In the genomic region with DNA sequence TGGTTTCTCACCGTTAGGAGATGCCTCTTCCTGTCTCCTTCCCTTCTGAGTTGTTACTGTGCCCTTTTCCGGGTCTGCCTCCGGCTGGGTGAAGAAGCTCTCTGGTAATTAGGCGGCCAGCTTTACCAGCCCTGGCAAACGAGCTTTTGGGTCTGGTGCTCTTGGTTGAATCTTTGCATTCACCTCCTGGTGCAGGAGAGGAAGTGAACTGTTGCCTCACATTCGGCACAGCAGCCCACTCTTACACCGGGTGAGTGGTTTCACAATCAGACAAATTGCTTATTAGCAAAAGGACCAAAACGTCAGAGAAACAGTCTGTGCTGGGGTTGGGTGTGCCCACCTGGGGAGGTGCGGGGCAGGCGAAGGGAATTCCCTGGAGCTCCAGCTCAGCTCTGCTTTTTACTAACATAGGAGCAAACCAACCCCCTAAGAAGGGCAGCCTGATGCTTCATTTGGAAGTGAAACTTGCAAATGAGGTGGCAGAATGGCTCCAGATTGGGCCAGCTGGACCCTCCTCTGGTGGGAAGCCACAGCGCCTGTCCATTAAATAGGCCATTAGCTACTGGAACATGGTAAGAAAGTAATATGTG, we compare ENCODE assay signal across 14 mouse cellular contexts. TPM values are rescaled to one million over a fixed set of nuclear protein-coding genes. Genes with fewer than 3 reads are reported as not detected.
DNase-seq lines count a peak whose midpoint lies in the region; ATAC-seq and TF ChIP-seq lines count a peak whose summit lies in the region.
"Had no signal": no experiment of that assay in that cellular context is flagged by ENCODE, and none has a peak within 500 bp of the region (broad histone marks: within the 10 kb centered on the region; RNA-seq: fewer than 3 reads in every experiment).

No protein-coding gene starts in this region.

- 0 out of 2 replicates have a peak, but pooled peaks have one; percentile 38 for ATAC-seq in liver, embryonic 16.5 days (ENCODE audit: low read depth)
- no peak for ATAC-seq in liver, embryonic 12.5 days
- peak; percentile 74 for ATAC-seq in megakaryocyte progenitor cell, adult 5-6 weeks (replicated peaks; ENCODE audit: poor library complexity)

- no peak overlapping the region for H3K4me2 ChIP-seq in liver, embryonic 16.5 days (ENCODE audit: low read depth, low read length)
- H3K4me2 ChIP-seq in liver, embryonic 12.5 days: no peak overlapping the region
- H3K4me2 ChIP-seq: heart, embryonic 12.5 days; neural tube, embryonic 12.5 days had no signal

- no peak for TF ChIP-seq CTCF in bone marrow, adult 2 months (IDR thresholded peaks at IDR 0.05; ENCODE audit: control insufficient read depth, insufficient read depth, low read length)

- no peak overlapping the region for H3K9ac ChIP-seq in liver, embryonic 16.5 days (ENCODE audit: low read depth, low read length)
- H3K9ac ChIP-seq in liver, embryonic 12.5 days: no peak overlapping the region
- H3K9ac ChIP-seq: heart, embryonic 12.5 days; neural tube, embryonic 12.5 days had no signal

- no peaks in the 10 kb centered on the region for H3K9me3 ChIP-seq in liver, embryonic 16.5 days (replicated peaks; ENCODE audit: control insufficient read depth, low read length)
- no peaks in the 10 kb centered on the region for H3K9me3 ChIP-seq in liver, embryonic 12.5 days (replicated peaks)
- H3K9me3 ChIP-seq: heart, embryonic 12.5 days; megakaryocyte, embryonic 14.5 days; neural tube, embryonic 12.5 days had no signal

- 38% methylated on average over 11 of the region's 11 CpGs for WGBS in liver, embryonic 16.5 days (ENCODE audit: insufficient replicate concordance)
- 51% methylated on average over 11 of the region's 11 CpGs for WGBS in liver, embryonic 12.5 days (ENCODE audit: insufficient replicate concordance)
- 12% methylated on average over 11 of the region's 11 CpGs for WGBS in bone marrow, adult 2 months

- peaks cover 13% of the 10 kb centered on the region for H3K4me1 ChIP-seq in liver, embryonic 16.5 days (ENCODE audit: control insufficient read depth, low read depth, low read length)
- peaks cover 25% of the 10 kb centered on the region for H3K4me1 ChIP-seq in liver, embryonic 12.5 days
- H3K4me1 ChIP-seq in bone marrow, adult 2 months (ENCODE audit: control insufficient read depth, insufficient read depth, low read length): peaks cover 3% of the 10 kb centered on the region
- H3K4me1 ChIP-seq: heart, embryonic 12.5 days; neural tube, embryonic 12.5 days had no signal

- no peak for TF ChIP-seq POLR2A in bone marrow, adult 2 months (IDR thresholded peaks at IDR 0.05; ENCODE audit: borderline replicate concordance, control insufficient read depth, low read depth, low read length)

- peak; percentile 53 for DNase-seq in thymus, postnatal 0 days (ENCODE audit: low spot score)
- DNase-seq in heart, postnatal 4 days: no peak
- DNase-seq in kidney, adult 9 months: no peak
- DNase-seq in urinary bladder, postnatal 25 days (ENCODE audit: low spot score): no peak
- DNase-seq: left cerebral cortex, postnatal 4 days had no signal

- H3K36me3 ChIP-seq in liver, embryonic 16.5 days (ENCODE audit: control insufficient read depth, insufficient read depth): peaks cover 71% of the 10 kb centered on the region
- H3K36me3 ChIP-seq in liver, embryonic 12.5 days: peaks cover 100% of the 10 kb centered on the region

- no peaks in the 10 kb centered on the region for H3K27me3 ChIP-seq in liver, embryonic 16.5 days (ENCODE audit: control insufficient read depth, insufficient read depth, low read depth, low read length)
- no peaks in the 10 kb centered on the region for H3K27me3 ChIP-seq in liver, embryonic 12.5 days (replicated peaks)
- H3K27me3 ChIP-seq: heart, embryonic 12.5 days; megakaryocyte, embryonic 14.5 days; neural tube, embryonic 12.5 days had no signal

- H3K4me3 ChIP-seq in liver, embryonic 16.5 days (ENCODE audit: low read depth, low read length): no peak overlapping the region
- H3K4me3 ChIP-seq in liver, embryonic 12.5 days: no peak overlapping the region
- H3K4me3 ChIP-seq in bone marrow, adult 2 months (replicated peaks; ENCODE audit: control insufficient read depth, low read depth, low read length): no peak overlapping the region
- H3K4me3 ChIP-seq: erythroblast, embryonic 14.5 days; heart, embryonic 12.5 days; megakaryocyte, embryonic 14.5 days; neural tube, embryonic 12.5 days had no signal

- H3K27ac ChIP-seq in liver, embryonic 16.5 days (ENCODE audit: low read length): peak overlapping the region; percentile 48
- H3K27ac ChIP-seq in liver, embryonic 12.5 days: no peak overlapping the region
- H3K27ac ChIP-seq in bone marrow, adult 2 months (ENCODE audit: control insufficient read depth, insufficient read depth, low read depth, low read length, poor library complexity): peak overlapping the region; percentile 66
- H3K27ac ChIP-seq: neural tube, embryonic 12.5 days had no signal

RNA-seq across cellular contexts. Expression of gene Kctd20, which starts 15.4 kb away (rescaled TPM):
- polyA plus RNA-seq in liver, embryonic 16.5 days (2015; fragmentation: Nextera tagmentation; extraction: Ambion mirVana): 80.0 and 82.0 TPM in 2 replicates
- 87.0 and 92.4 TPM in 2 replicates for polyA plus RNA-seq in liver, embryonic 12.5 days (2016; fragmentation: Nextera tagmentation; extraction: Ambion mirVana)
- polyA plus RNA-seq in bone marrow, adult 2 months (2011; ENCODE audit: insufficient read depth, insufficient read length, low replicate concordance, missing spikeins): 50.2 and 81.5 TPM in 2 replicates
- total RNA-seq in megakaryocyte progenitor cell, adult 5-6 weeks (2015): 74.0 and 89.7 TPM in 2 replicates
- total RNA-seq in megakaryocyte progenitor cell, adult 5-6 weeks (2017): 130 and 137 TPM in 2 replicates
- polyA plus RNA-seq in thymus, postnatal 0 days (2015; fragmentation: Nextera tagmentation; extraction: Ambion mirVana): 64.7 and 65.8 TPM in 2 replicates
- 10 to 100 TPM; 63.1 to 65.3 TPM for total RNA-seq in heart, postnatal 4 days (2021)

RNA-seq across cellular contexts. Expression of gene Pxt1, which starts 23.5 kb away (rescaled TPM):
- polyA plus RNA-seq in liver, embryonic 16.5 days (2015; fragmentation: Nextera tagmentation; extraction: Ambion mirVana): 0.35 and 0.37 TPM in 2 replicates
- 0.51 and 0.73 TPM in 2 replicates for polyA plus RNA-seq in liver, embryonic 12.5 days (2016; fragmentation: Nextera tagmentation; extraction: Ambion mirVana)
- polyA plus RNA-seq in bone marrow, adult 2 months (2011; ENCODE audit: insufficient read depth, insufficient read length, low replicate concordance, missing spikeins): 1.3 TPM in 1 of 2 replicates, not detected in the other
- total RNA-seq in megakaryocyte progenitor cell, adult 5-6 weeks (2015): 0.66 and 0.77 TPM in 2 replicates
- total RNA-seq in megakaryocyte progenitor cell, adult 5-6 weeks (2017): 0.27 TPM in 1 of 2 replicates, not detected in the other
- polyA plus RNA-seq in thymus, postnatal 0 days (2015; fragmentation: Nextera tagmentation; extraction: Ambion mirVana): not detected in 2 replicates
- not detected for total RNA-seq in heart, postnatal 4 days (2021)
- total RNA-seq: left cerebral cortex, postnatal 4 days had no signal
- polyA plus RNA-seq: heart, embryonic 12.5 days; intestine, embryonic 14.5 days; neural tube, embryonic 12.5 days had no signal

RNA-seq across cellular contexts. Expression of gene Stk38, which starts 40.7 kb away (rescaled TPM):
- polyA plus RNA-seq in liver, embryonic 16.5 days (2015; fragmentation: Nextera tagmentation; extraction: Ambion mirVana): 46.5 and 51.0 TPM in 2 replicates
- polyA plus RNA-seq in liver, embryonic 12.5 days (2016; fragmentation: Nextera tagmentation; extraction: Ambion mirVana): 56.7 and 58.2 TPM in 2 replicates
- polyA plus RNA-seq in bone marrow, adult 2 months (2011; ENCODE audit: insufficient read depth, insufficient read length, low replicate concordance, missing spikeins): 139 and 214 TPM in 2 replicates
- 84.6 and 97.1 TPM in 2 replicates for total RNA-seq in megakaryocyte progenitor cell, adult 5-6 weeks (2015)
- 50.8 and 85.5 TPM in 2 replicates for total RNA-seq in megakaryocyte progenitor cell, adult 5-6 weeks (2017)
- polyA plus RNA-seq in thymus, postnatal 0 days (2015; fragmentation: Nextera tagmentation; extraction: Ambion mirVana): 95.4 and 121 TPM in 2 replicates
- 10 to 100 TPM; 64.3 to 67.4 TPM for total RNA-seq in heart, postnatal 4 days (2021)

RNA-seq across cellular contexts. Expression of gene 4930539E08Rik, which starts 52.0 kb away (rescaled TPM):
- 0.06 TPM in 1 of 2 replicates, not detected in the other for polyA plus RNA-seq in liver, embryonic 16.5 days (2015; fragmentation: Nextera tagmentation; extraction: Ambion mirVana)
- 0.17 and 0.25 TPM in 2 replicates for polyA plus RNA-seq in liver, embryonic 12.5 days (2016; fragmentation: Nextera tagmentation; extraction: Ambion mirVana)
- polyA plus RNA-seq in bone marrow, adult 2 months (2011; ENCODE audit: insufficient read depth, insufficient read length, low replicate concordance, missing spikeins): 0.29 TPM in 1 of 2 replicates, not detected in the other
- total RNA-seq in megakaryocyte progenitor cell, adult 5-6 weeks (2015): 0.66 and 1.4 TPM in 2 replicates
- total RNA-seq in megakaryocyte progenitor cell, adult 5-6 weeks (2017): 0.96 and 1.1 TPM in 2 replicates
- 1.4 and 2.2 TPM in 2 replicates for polyA plus RNA-seq in thymus, postnatal 0 days (2015; fragmentation: Nextera tagmentation; extraction: Ambion mirVana)
- under 1 TPM in 1 of 2 experiments, not detected in 1; 0.12 TPM for total RNA-seq in heart, postnatal 4 days (2021)
- polyA plus RNA-seq: erythroblast, embryonic 14.5 days had no signal
